Mouse (Mus musculus) midbrain, embryonic 14.5 days (tissue): ENCODE data around the gene Ppp1r15a. TPM values are rescaled to one million over a fixed set of nuclear protein-coding genes. Genes with fewer than 3 reads are reported as not detected.
A peak's percentile ranks its signal among the peaks of the same experiment; 100 is the strongest.

Experiments used
- ATAC-seq: fragments of 200-750 bp; cut with Nextera tagmentation; 2 replicates; pipeline ENCODE4 v1.8.0; 2017; ENCODE audit warnings: moderate number of reproducible peaks, moderate library complexity; ENCODE audit not compliant: low FRiP score, low TSS enrichment
- DNase-seq: peaks from one replicate; pipeline ENCODE4 v3.0.0-alpha.2; 2015
- H3K27ac ChIP-seq: fragments of 300-500 bp; sonication (generic); replicated peaks from 2 replicates; pipeline ENCODE4 v1.5.1; 2014; ENCODE audit warnings: mild to moderate bottlenecking, low read depth, low read length, moderate library complexity
- H3K27me3 ChIP-seq: fragments of 300-500 bp; sonication (generic); 2 replicates; pipeline ENCODE4 v1.6.1; 2014; ENCODE audit warnings: low read length, control low read depth, mixed read lengths; ENCODE audit not compliant: control insufficient read depth, insufficient read depth
- H3K36me3 ChIP-seq: fragments of 300-500 bp; sonication (generic); 2 replicates; pipeline ENCODE4 v1.6.1; 2014; ENCODE audit warnings: low read length, control low read depth; ENCODE audit not compliant: control insufficient read depth, insufficient read depth
- H3K4me1 ChIP-seq: fragments of 300-500 bp; sonication (generic); 2 replicates; pipeline ENCODE4 v1.6.1; 2014; ENCODE audit warnings: mild to moderate bottlenecking, antibody characterized with exemption, low read length, control low read depth; ENCODE audit not compliant: control insufficient read depth, insufficient read depth
- H3K4me2 ChIP-seq: fragments of 300-500 bp; sonication (generic); 2 replicates; pipeline ENCODE4 v1.6.1; 2014; ENCODE audit warnings: mild to moderate bottlenecking, low read length, moderate library complexity
- H3K4me3 ChIP-seq: fragments of 300-500 bp; sonication (generic); replicated peaks from 2 replicates; pipeline ENCODE4 v1.5.1; 2014; ENCODE audit warnings: low read depth, low read length
- H3K9ac ChIP-seq: fragments of 300-500 bp; sonication (generic); replicated peaks from 2 replicates; pipeline ENCODE4 v1.6.1; 2014; ENCODE audit warnings: mild to moderate bottlenecking, low read length, moderate library complexity
- H3K9me3 ChIP-seq: fragments of 300-500 bp; sonication (generic); 2 replicates; pipeline ENCODE4 v1.6.1; 2016; ENCODE audit warnings: low read length, control low read depth, mixed read lengths; ENCODE audit not compliant: control insufficient read depth
- WGBS: fragments of 180-500 bp; shearing (Covaris S2); extraction: QIAGEN DNeasy Blood & Tissue Kit; methylation state at CpG from one replicate; pipeline ENCODE4 v1.1.7; 2014; 5-methylcytosine and 5-hydroxymethylcytosine counted together
- polyA plus RNA-seq: library from polyadenylated mRNA; unstranded; fragments of >200 nt; fragmentation: Nextera tagmentation; extraction: Ambion mirVana; gene quantifications from 2 replicates; pipeline ENCODE4 v1.2.1, GENCODE M21; 2014

The Ppp1r15a gene
- 9.5 and 10.2 TPM in 2 replicates for polyA plus RNA-seq

DNA sequence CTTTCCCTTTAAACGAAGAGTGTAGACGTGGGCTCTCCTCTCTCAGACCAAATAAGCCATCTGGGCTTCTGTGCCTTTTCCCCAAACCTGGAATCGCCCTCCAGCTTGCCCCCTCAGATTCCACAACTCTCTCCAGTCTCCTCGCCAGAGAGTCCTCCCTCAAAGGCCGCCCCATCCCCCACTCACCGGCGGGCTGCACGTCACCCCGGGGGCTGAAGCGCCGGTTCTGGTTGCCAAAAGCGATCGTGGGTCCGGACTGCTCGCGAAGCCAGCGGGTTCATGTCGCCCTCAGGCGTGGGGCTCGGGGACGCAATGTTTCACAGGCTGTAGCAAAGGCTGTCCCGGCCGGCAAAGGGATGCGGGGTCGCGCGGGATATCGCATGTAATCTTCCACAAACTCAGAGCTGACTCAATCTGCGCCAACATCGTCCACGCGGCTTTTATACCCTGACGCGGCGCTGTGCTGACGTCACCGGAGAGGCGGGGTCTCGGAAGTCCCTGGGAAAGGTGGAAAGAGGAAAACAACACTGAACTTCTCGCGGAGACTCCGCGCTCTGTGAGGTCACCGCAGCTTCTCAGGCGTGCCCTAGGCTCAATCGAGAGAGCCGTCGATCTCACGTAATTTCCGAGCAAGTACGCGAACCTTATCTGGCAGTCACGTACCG, at the start of gene Ppp1r15a, which contains the start of gene Plekha4:
Gene Ppp1r15a, minus strand, starts transcription at position 460 of the 665 bp plus-strand sequence.
Gene Plekha4, plus strand, starts transcription at position 522 of the 665 bp plus-strand sequence.
- DNase-seq: peak; percentile 94
- WGBS: under 1% methylated on average over 54 of the region's 54 CpGs
- Histone ChIP-seq H3K4me2 (peak within 1 kb of the TSS; percentile 89), H3K4me3 (peak within 1 kb of the TSS; percentile 68), H3K27ac (peak within 1 kb of the TSS; percentile 74), H3K27me3 (no peaks in the 10 kb centered on the region), H3K9me3 (no peaks in the 10 kb centered on the region), H3K9ac (peak within 1 kb of the TSS; percentile 81), H3K36me3 (no peaks in the 10 kb centered on the region), H3K4me1 (peaks cover 12% of the 10 kb centered on the region)
- ATAC-seq: peak; percentile 82

DNA sequence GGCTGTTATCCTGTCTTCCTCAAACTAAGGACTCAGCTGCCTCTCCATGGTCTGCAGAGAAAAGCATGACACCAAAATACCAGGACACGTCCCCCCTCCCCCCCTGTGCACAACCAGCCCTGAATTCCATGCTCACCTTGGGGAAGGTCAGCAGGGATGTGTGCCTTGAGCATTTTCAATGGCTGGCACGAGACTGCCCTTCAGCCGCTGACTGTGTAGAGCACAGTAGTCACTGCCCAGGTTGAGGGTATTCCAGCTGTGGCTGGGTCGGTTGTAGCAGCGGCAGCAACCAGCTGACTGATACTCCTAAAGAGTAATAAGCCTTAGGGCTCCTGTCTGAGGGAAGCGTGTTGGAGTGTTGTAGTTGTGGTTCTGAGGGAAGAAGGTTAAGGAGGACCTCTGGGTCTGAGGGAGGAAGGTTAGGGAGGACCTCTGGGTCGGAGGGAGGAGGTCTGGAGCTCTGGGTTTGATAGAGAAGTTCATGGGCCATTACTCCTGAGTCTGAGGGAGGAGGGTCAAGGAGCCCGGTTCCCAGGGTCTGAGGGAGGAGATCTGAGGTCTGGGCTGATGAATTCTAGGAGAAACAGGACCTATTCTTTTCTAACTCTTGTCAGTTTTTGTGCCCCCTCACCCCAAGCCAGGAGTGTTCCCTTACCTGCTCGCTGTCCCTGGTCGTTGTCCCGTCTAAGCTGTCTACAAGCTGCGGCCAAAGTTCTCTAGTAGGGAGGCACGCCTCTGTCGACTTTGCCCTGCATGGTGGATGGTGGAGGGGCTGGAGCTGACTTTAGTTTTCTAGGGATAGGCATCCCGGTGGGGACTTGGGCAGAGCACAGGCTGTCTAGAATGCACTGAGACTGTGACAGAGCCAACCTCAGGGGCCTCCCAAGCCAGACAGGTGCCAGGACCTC, 48.7 kb upstream of the Ppp1r15a start:
- Histone ChIP-seq H3K27ac (no peak overlapping the region), H3K4me2 (no peak overlapping the region), H3K27me3 (no peaks in the 10 kb centered on the region), H3K9ac (no peak overlapping the region), H3K4me3 (no peak overlapping the region), H3K36me3 (peaks cover 12% of the 10 kb centered on the region), H3K4me1 (peaks cover 12% of the 10 kb centered on the region), H3K9me3 (no peaks in the 10 kb centered on the region)
- WGBS: 85% methylated on average over 15 of the region's 15 CpGs
- no peak for DNase-seq
- ATAC-seq: no peak

DNA sequence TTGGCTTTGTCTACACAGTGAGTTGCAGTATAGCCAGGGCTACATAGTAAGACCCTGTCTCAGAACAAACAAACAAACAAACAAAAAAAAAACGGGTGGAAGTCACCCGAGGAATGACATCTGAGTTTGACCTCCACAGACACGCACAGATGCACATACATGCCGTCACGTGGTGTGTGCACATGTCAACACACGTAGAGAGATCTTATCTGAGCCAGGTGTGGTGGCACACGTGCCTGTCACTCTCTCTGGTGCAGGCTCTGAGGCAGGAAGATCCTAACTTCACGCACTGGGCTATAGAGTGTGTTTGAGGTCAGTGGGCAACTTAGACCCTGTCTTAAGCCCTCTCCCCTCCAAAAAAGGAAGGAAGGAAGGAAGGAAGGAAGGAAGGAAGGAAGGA, 47.9 kb upstream of the Ppp1r15a start:
- peaks cover 12% of the 10 kb centered on the region for H3K36me3 ChIP-seq
- DNase-seq: no peak
- no peaks in the 10 kb centered on the region for H3K9me3 ChIP-seq
- H3K4me1 ChIP-seq: peaks cover 12% of the 10 kb centered on the region
- H3K27ac ChIP-seq: no peak overlapping the region
- 83% methylated on average over 8 of the region's 8 CpGs for WGBS
- no peak overlapping the region for H3K4me2 ChIP-seq
- no peak overlapping the region for H3K9ac ChIP-seq
- no peaks in the 10 kb centered on the region for H3K27me3 ChIP-seq
- no peak for ATAC-seq
- H3K4me3 ChIP-seq: no peak overlapping the region

DNA sequence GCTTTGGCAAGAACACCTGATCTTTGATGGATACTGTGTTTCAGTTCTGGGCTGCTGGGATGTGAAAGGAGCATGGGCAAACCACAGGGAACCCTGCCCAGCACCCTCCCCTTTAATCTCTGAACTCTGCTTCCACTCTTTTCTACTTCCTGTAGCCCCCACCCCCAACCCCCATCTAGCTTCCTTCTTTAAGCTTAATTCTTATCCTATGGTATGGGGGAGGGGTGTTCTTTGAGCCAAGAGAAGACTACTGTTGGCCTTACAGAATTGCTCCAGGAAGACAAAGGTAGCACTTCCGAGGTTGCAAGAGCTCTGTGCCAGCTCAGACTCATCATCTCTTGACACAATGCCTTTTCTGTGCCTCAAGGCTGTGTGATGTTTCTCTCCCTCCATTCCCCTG, 45.9 kb upstream of the Ppp1r15a start:
- H3K4me3 ChIP-seq: no peak overlapping the region
- H3K27me3 ChIP-seq: no peaks in the 10 kb centered on the region
- H3K9me3 ChIP-seq: no peaks in the 10 kb centered on the region
- H3K4me1 ChIP-seq: peaks cover 17% of the 10 kb centered on the region
- no peak overlapping the region for H3K27ac ChIP-seq
- no peak for DNase-seq
- no peak overlapping the region; the same call in 1 of the 2 replicates for H3K9ac ChIP-seq
- 65% methylated on average over 1 of the region's 1 CpGs for WGBS
- no peak overlapping the region for H3K4me2 ChIP-seq
- ATAC-seq: no peak
- H3K36me3 ChIP-seq: peaks cover 11% of the 10 kb centered on the region

DNA sequence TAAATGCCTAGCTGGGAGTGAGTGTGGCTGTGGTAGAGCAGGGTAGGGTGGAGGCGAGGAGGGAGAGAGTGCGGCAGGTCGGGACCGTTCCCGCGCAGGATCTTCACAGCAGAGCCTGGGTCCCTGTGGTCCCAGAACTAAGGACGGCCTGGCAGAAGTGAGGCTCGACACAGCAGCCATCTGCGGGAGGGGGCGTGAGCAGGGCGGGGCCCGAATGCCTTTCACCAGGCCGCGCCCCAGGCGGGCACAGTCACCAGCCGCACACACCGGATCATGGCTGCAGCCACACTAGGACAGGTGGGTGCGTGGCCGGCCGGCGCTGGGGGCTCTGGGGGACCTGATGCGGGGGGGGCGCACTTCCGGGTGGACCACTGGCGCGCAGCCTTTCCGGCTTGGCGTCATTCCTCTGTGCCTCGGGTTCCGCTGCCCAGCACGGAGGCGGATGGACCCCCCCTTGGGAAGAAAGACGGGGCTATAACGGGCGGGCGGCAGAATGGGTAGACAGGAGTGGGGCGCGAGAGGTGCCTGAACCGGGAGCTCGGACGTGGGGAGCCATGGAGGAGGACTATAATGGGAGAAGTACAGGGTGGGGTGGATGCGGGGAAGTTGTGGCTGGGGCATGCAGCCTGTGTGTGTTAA, 44.2 kb upstream of the Ppp1r15a start, which contains the start of gene Bcat2:
Gene Bcat2, plus strand, starts transcription at position 51 of the 639 bp plus-strand sequence.
- Histone ChIP-seq H3K4me3 (peak within 1 kb of the TSS; percentile 65), H3K9ac (peak within 1 kb of the TSS; percentile 85), H3K4me1 (peaks cover 17% of the 10 kb centered on the region), H3K27ac (peak within 1 kb of the TSS; percentile 89), H3K36me3 (no peaks in the 10 kb centered on the region), H3K9me3 (no peaks in the 10 kb centered on the region), H3K4me2 (peak within 1 kb of the TSS; percentile 68), H3K27me3 (no peaks in the 10 kb centered on the region)
- WGBS: 3% methylated on average over 42 of the region's 42 CpGs
- DNase-seq: peak; percentile 85
- peak; percentile 76 for ATAC-seq

DNA sequence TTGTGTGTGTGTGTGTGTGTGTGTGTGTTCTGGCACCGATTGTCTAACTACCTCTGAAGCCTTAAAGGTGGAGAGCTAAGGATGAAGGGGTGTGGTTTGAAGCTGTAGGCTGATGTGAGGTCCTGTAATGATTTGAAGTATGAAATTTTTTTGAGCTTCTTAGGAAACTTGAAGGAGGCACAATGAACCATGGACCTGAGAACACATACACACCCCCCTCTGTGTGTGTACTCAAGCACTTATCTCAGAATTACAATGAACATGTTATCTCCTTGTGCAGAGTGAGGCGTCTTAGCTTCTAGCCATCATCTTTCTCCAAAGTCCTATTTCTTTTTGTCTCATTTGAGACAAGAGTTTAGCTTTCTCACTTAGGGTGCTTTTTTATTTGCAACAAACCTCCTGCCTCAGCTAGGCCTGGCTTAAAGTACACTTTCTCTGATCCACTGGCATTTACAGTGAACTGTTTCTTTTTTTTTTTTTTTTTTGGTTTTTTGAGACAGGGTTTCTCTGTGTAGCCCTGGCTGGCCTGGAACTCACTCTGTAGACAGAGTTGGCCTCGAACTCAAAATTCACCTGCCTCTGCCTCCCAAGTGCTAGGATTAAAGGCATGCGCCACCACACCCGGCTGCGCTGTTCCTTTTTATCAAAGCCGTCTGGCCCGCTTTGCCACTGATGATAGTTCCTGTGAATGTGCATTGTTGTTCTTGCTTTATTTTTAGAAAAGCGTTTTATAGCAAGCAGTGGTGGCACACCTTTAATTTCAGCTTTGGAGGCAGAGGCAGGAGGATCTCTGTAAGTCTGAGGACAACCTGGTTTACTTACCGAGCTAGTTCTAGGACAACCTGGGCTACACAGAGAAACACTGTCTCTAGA, 42.8 kb upstream of the Ppp1r15a start:
- Histone ChIP-seq H3K4me1 (peaks cover 17% of the 10 kb centered on the region), H3K4me3 (peak overlapping the region; percentile 43), H3K36me3 (no peaks in the 10 kb centered on the region), H3K27ac (peak overlapping the region; percentile 64), H3K9ac (peak overlapping the region; percentile 42; the same call in 1 of the 2 replicates), H3K9me3 (no peaks in the 10 kb centered on the region), H3K4me2 (peak overlapping the region; percentile 74), H3K27me3 (no peaks in the 10 kb centered on the region)
- DNase-seq: no peak
- ATAC-seq: no peak
- WGBS: 79% methylated on average over 10 of the region's 10 CpGs

DNA sequence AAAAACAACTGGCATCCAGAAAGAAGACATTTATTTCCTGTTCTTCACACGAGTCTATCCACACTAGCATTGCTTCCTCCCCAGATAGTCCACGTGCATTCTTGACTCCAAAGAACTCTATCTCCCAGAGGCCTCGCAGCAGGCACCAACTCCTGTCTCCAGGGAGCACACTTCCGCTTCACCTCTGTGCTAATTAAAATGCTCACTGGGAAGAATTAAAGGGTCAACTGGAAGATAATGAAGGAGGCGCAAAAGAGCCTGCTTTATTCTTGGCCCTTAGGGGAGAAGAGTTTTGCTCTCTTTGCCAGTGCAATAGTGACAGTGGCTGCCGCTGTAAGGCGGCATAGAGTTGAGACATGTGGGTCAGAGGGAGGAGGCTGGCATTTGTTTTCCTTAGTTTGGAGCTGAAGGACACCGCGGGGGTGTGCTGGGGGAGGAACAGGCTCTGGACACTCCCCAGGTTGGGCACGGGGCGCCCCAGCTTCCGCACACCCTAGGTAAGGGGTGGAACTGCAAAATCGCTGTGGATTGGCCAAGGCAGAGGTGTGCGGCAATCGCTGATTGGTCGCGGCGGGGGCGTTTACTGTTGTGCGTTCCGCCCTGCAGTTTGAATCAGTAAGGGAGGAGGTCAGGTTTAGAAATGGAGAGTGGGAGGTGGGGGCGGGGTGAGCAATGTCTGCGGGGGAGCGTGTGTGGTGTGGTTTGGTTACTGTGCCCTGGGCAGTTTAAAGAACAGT, 41.9 kb upstream of the Ppp1r15a start:
- peak overlapping the region; percentile 43 for H3K4me3 ChIP-seq
- no peaks in the 10 kb centered on the region for H3K36me3 ChIP-seq
- H3K27ac ChIP-seq: peak overlapping the region; percentile 64
- no peaks in the 10 kb centered on the region for H3K27me3 ChIP-seq
- H3K9me3 ChIP-seq: no peaks in the 10 kb centered on the region
- peak overlapping the region; percentile 74 for H3K4me2 ChIP-seq
- peak overlapping the region; percentile 42 for H3K9ac ChIP-seq
- H3K4me1 ChIP-seq: peaks cover 17% of the 10 kb centered on the region
- ATAC-seq (peak; percentile 91), DNase-seq (peak; percentile 91)
- under 1% methylated on average over 24 of the region's 24 CpGs for WGBS
